Mouse (Mus musculus): ENCODE measurements around the gene Clcn5. TPM values are rescaled to one million over a fixed set of nuclear protein-coding genes. Genes with fewer than 3 reads are reported as not detected.

The Clcn5 gene
- polyA plus RNA-seq, 1 experiment, result 21.2 TPM

GRCm38 (mm10) chrX:7256022-7256421 lies 63.1 kb downstream of the Clcn5 start:
- Histone ChIP-seq H3K27ac (ENCODE audit: insufficient read depth, low read depth, low read length) (peak overlapping the region; percentile 14; the same call in 1 of the 2 replicates), H3K4me3 (ENCODE audit: insufficient read depth, low read length) (no peak overlapping the region), H3K4me1 (ENCODE audit: control insufficient read depth, insufficient read depth, low read length) (peaks cover 13% of the 10 kb centered on the region)
- TF ChIP-seq CTCF (IDR thresholded peaks at IDR 0.05; ENCODE audit: low read depth, low read length), result no peak
- no peak for TF ChIP-seq POLR2A (IDR thresholded peaks at IDR 0.05; ENCODE audit: borderline replicate concordance, low read depth, low read length)

- TF ChIP-seq CTCF (IDR thresholded peaks at IDR 0.05; ENCODE audit: low read depth, low read length), result no peak
- TF ChIP-seq POLR2A (IDR thresholded peaks at IDR 0.05; ENCODE audit: borderline replicate concordance, low read depth, low read length), result no peak
These were observed 115.1 kb downstream of the Clcn5 start for GRCm38 (mm10) chrX:7204099-7204498.

GRCm38 (mm10) chrX:7203535-7203934 lies 115.6 kb downstream of the Clcn5 start:
- H3K4me3 ChIP-seq (ENCODE audit: insufficient read depth, low read length), result no peak overlapping the region
- H3K27ac ChIP-seq (ENCODE audit: insufficient read depth, low read depth, low read length), result peak overlapping the region; percentile 90
- TF ChIP-seq POLR2A (IDR thresholded peaks at IDR 0.05; ENCODE audit: borderline replicate concordance, low read depth, low read length), result no peak
- TF ChIP-seq CTCF (IDR thresholded peaks at IDR 0.05; ENCODE audit: low read depth, low read length), result no peak
- H3K4me1 ChIP-seq (ENCODE audit: control insufficient read depth, insufficient read depth, low read length), result peaks cover 17% of the 10 kb centered on the region

More at GRCm38 (mm10) chrX:7204099-7204498, 115.1 kb downstream of the Clcn5 start:
- no peak overlapping the region for H3K4me3 ChIP-seq (ENCODE audit: insufficient read depth, low read length)
- peaks cover 17% of the 10 kb centered on the region for H3K4me1 ChIP-seq (ENCODE audit: control insufficient read depth, insufficient read depth, low read length)
- H3K27ac ChIP-seq (ENCODE audit: insufficient read depth, low read depth, low read length), result peak overlapping the region; percentile 90

- Histone ChIP-seq H3K27ac (ENCODE audit: insufficient read depth, low read depth, low read length) (no peak overlapping the region), H3K4me3 (ENCODE audit: insufficient read depth, low read length) (no peak overlapping the region), H3K4me1 (ENCODE audit: control insufficient read depth, insufficient read depth, low read length) (peaks cover 14% of the 10 kb centered on the region)
- no peak for TF ChIP-seq POLR2A (IDR thresholded peaks at IDR 0.05; ENCODE audit: borderline replicate concordance, low read depth, low read length)
- no peak for TF ChIP-seq CTCF (IDR thresholded peaks at IDR 0.05; ENCODE audit: low read depth, low read length)
These were observed 121.3 kb downstream of the Clcn5 start for GRCm38 (mm10) chrX:7197833-7198232.

GRCm38 (mm10) chrX:7190816-7191215 lies 128.3 kb downstream of the Clcn5 start:
- Histone ChIP-seq H3K4me3 (ENCODE audit: insufficient read depth, low read length) (no peak overlapping the region), H3K27ac (ENCODE audit: insufficient read depth, low read depth, low read length) (no peak overlapping the region), H3K4me1 (ENCODE audit: control insufficient read depth, insufficient read depth, low read length) (peaks cover 9% of the 10 kb centered on the region)
- no peak for TF ChIP-seq CTCF (IDR thresholded peaks at IDR 0.05; ENCODE audit: low read depth, low read length)
- TF ChIP-seq POLR2A (IDR thresholded peaks at IDR 0.05; ENCODE audit: borderline replicate concordance, low read depth, low read length), result no peak

- Histone ChIP-seq H3K27ac (ENCODE audit: insufficient read depth, low read depth, low read length) (no peak overlapping the region), H3K4me1 (ENCODE audit: control insufficient read depth, insufficient read depth, low read length) (peaks cover 3% of the 10 kb centered on the region), H3K4me3 (ENCODE audit: insufficient read depth, low read length) (peak overlapping the region; percentile 37)
- TF ChIP-seq CTCF (IDR thresholded peaks at IDR 0.05; ENCODE audit: low read depth, low read length) (no peak), POLR2A (IDR thresholded peaks at IDR 0.05; ENCODE audit: borderline replicate concordance, low read depth, low read length) (no peak)
These were observed 130.8 kb downstream of the Clcn5 start for GRCm38 (mm10) chrX:7188311-7188807.

- no peak overlapping the region for H3K27ac ChIP-seq (ENCODE audit: insufficient read depth, low read depth, low read length)
- H3K4me3 ChIP-seq (ENCODE audit: insufficient read depth, low read length), result peak overlapping the region; percentile 37; the same call in 1 of the 2 replicates
- H3K4me1 ChIP-seq (ENCODE audit: control insufficient read depth, insufficient read depth, low read length), result peaks cover 2% of the 10 kb centered on the region; the same call in 1 of the 2 replicates
- no peak for TF ChIP-seq POLR2A (IDR thresholded peaks at IDR 0.05; ENCODE audit: borderline replicate concordance, low read depth, low read length)
- TF ChIP-seq CTCF (IDR thresholded peaks at IDR 0.05; ENCODE audit: low read depth, low read length), result no peak
These were observed 131.5 kb downstream of the Clcn5 start for GRCm38 (mm10) chrX:7187455-7188310.

GRCm38 (mm10) chrX:7170156-7170555 lies 149.0 kb downstream of the Clcn5 start:
- no peak overlapping the region for H3K27ac ChIP-seq (ENCODE audit: insufficient read depth, low read depth, low read length)

GRCm38 (mm10) chrX:7168799-7169198 lies 150.4 kb downstream of the Clcn5 start:
- TF ChIP-seq CTCF (IDR thresholded peaks at IDR 0.05; ENCODE audit: low read depth, low read length) (no peak), POLR2A (IDR thresholded peaks at IDR 0.05; ENCODE audit: borderline replicate concordance, low read depth, low read length) (no peak)
- Histone ChIP-seq H3K4me1 (ENCODE audit: control insufficient read depth, insufficient read depth, low read length) (peaks cover 14% of the 10 kb centered on the region), H3K4me3 (ENCODE audit: insufficient read depth, low read length) (peak overlapping the region; percentile 20; the same call in 1 of the 2 replicates), H3K27ac (ENCODE audit: insufficient read depth, low read depth, low read length) (peak overlapping the region; percentile 91)

More at GRCm38 (mm10) chrX:7170156-7170555, 149.0 kb downstream of the Clcn5 start:
- Histone ChIP-seq H3K4me3 (ENCODE audit: insufficient read depth, low read length) (no peak overlapping the region), H3K4me1 (ENCODE audit: control insufficient read depth, insufficient read depth, low read length) (peaks cover 12% of the 10 kb centered on the region)
- TF ChIP-seq POLR2A (IDR thresholded peaks at IDR 0.05; ENCODE audit: borderline replicate concordance, low read depth, low read length), result no peak
- no peak for TF ChIP-seq CTCF (IDR thresholded peaks at IDR 0.05; ENCODE audit: low read depth, low read length)

GRCm38 (mm10) chrX:7157976-7158375 lies 161.2 kb downstream of the Clcn5 start:
- Histone ChIP-seq H3K4me3 (ENCODE audit: insufficient read depth, low read length) (no peak overlapping the region), H3K27ac (ENCODE audit: insufficient read depth, low read depth, low read length) (no peak overlapping the region), H3K4me1 (ENCODE audit: control insufficient read depth, insufficient read depth, low read length) (peaks cover 2% of the 10 kb centered on the region; the same call in 1 of the 2 replicates)
- TF ChIP-seq POLR2A (IDR thresholded peaks at IDR 0.05; ENCODE audit: borderline replicate concordance, low read depth, low read length) (no peak), CTCF (IDR thresholded peaks at IDR 0.05; ENCODE audit: low read depth, low read length) (no peak)

Data from bone marrow macrophage, adult 2 months (primary cell).